Mouse (Mus musculus): ENCODE measurements around the gene Fggy. TPM values are rescaled to one million over a fixed set of nuclear protein-coding genes. Genes with fewer than 3 reads are reported as not detected.

Fggy gene
- polyA plus RNA-seq, 1 experiment from 2014 or later, result 8.1 TPM

- no peaks in the 10 kb centered on the region for H3K27me3 ChIP-seq (ENCODE audit: control insufficient read depth, insufficient read depth, low read length)
- H3K27ac ChIP-seq (ENCODE audit: low read length), result no peak overlapping the region
- no peak overlapping the region for H3K4me3 ChIP-seq (ENCODE audit: low read depth, low read length)
- H3K36me3 ChIP-seq (ENCODE audit: control insufficient read depth, insufficient read depth, low read length), result no peaks in the 10 kb centered on the region
- H3K9me3 ChIP-seq (ENCODE audit: control insufficient read depth, low read depth, low read length), result no peaks in the 10 kb centered on the region
- no peak overlapping the region for H3K4me2 ChIP-seq (replicated peaks; ENCODE audit: low read depth, low read length)
- H3K4me1 ChIP-seq (ENCODE audit: control insufficient read depth, insufficient read depth, low read length), result no peaks in the 10 kb centered on the region
- no peak overlapping the region for H3K9ac ChIP-seq (replicated peaks; ENCODE audit: low read depth, low read length)
- ATAC-seq (ENCODE audit: insufficient number of reproducible peaks, insufficient read depth, low FRiP score, low read depth), result no peak
- 26% methylated on average over 3 of the region's 3 CpGs for WGBS
Observed at GRCm38 (mm10) chr4:95659024-95659423, 101.7 kb downstream of the Fggy start.

DNA sequence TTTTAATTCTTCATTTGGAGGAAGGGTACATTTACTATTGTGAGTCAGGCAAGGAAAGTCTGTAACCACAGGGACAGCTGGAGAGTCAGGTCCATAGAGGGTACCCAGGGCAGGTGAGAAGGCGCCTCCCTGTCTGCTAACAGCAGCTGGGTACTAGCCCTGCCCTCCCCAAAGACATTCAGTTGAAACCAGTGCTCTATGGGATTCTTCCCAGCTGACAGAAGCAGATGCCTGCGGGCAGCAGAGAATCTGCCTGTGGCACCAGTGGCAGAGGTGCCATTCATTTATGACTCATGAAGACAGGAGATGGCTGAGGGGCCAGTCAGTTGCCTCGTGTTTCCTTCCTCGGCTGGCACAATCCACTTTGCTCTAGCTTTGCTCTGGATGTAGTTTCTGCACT, 106.3 kb downstream of the Fggy start:
- Histone ChIP-seq H3K36me3 (ENCODE audit: control insufficient read depth, insufficient read depth, low read length) (no peaks in the 10 kb centered on the region), H3K9ac (replicated peaks; ENCODE audit: low read depth, low read length) (no peak overlapping the region), H3K4me2 (replicated peaks; ENCODE audit: low read depth, low read length) (no peak overlapping the region), H3K27ac (ENCODE audit: low read length) (no peak overlapping the region), H3K27me3 (ENCODE audit: control insufficient read depth, insufficient read depth, low read length) (no peaks in the 10 kb centered on the region), H3K4me3 (ENCODE audit: low read depth, low read length) (no peak overlapping the region), H3K4me1 (ENCODE audit: control insufficient read depth, insufficient read depth, low read length) (no peaks in the 10 kb centered on the region), H3K9me3 (ENCODE audit: control insufficient read depth, low read depth, low read length) (no peaks in the 10 kb centered on the region)
- no peak for ATAC-seq (ENCODE audit: insufficient number of reproducible peaks, insufficient read depth, low FRiP score, low read depth)
- WGBS, result 81% methylated on average over 4 of the region's 4 CpGs

- Histone ChIP-seq H3K27ac (ENCODE audit: low read length) (no peak overlapping the region), H3K4me1 (ENCODE audit: control insufficient read depth, insufficient read depth, low read length) (no peaks in the 10 kb centered on the region), H3K27me3 (ENCODE audit: control insufficient read depth, insufficient read depth, low read length) (no peaks in the 10 kb centered on the region), H3K9ac (replicated peaks; ENCODE audit: low read depth, low read length) (no peak overlapping the region), H3K9me3 (ENCODE audit: control insufficient read depth, low read depth, low read length) (no peaks in the 10 kb centered on the region), H3K4me2 (replicated peaks; ENCODE audit: low read depth, low read length) (no peak overlapping the region), H3K4me3 (ENCODE audit: low read depth, low read length) (no peak overlapping the region), H3K36me3 (ENCODE audit: control insufficient read depth, insufficient read depth, low read length) (no peaks in the 10 kb centered on the region)
- no peak for ATAC-seq (ENCODE audit: insufficient number of reproducible peaks, insufficient read depth, low FRiP score, low read depth)
- 61% methylated on average over 3 of the region's 3 CpGs for WGBS
Observed at GRCm38 (mm10) chr4:95664327-95664726, 107.0 kb downstream of the Fggy start.

DNA sequence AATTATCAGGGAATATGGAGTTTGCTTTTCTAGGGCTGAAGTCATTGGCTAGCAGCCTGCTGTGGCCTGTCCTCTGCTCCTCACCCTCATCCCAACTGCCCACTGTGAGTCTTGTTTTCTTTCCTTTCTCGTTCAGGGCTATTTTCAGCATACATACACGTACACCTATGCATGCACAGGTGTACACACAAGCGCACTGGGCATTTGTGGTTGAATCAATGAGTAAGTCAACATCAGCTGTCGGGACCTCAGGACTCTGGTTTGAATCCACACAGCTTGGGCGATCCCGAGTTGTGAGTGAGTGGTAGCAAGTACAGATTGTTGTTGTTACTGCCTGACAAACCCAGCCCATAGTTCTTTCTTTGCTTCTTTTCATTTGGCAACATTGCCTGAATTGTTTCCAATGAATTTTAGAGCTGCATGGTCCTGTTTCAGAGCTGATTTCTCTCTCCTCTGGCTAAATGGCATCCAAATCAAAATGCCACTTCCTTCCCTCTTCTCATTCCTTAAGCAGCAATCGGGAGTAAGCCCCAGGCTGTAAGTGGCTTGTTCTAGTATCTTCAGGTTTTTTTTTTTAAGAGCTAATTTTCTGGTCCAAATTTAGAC, 109.1 kb downstream of the Fggy start:
- no peak for ATAC-seq (ENCODE audit: insufficient number of reproducible peaks, insufficient read depth, low FRiP score, low read depth)
- 72% methylated on average over 7 of the region's 7 CpGs for WGBS

DNA sequence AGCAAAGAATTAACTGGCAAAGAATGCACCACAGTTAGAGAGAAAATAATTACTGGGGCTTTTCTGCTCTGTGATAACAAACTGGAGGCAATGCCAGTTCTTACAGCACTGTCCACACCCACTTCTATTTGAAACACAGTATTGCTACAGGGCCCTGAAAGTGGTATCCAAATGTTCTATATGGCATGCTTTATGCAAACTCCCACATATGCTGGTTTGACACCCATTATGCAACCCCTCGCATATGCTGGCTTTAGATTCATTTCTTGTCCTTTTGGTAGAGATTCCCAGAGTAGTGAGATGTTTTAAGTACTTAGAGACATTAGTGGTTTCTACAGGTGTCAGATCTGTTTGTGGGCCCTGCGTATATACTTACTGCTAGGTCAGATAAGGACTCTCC, 109.6 kb downstream of the Fggy start:
- Histone ChIP-seq H3K4me1 (ENCODE audit: control insufficient read depth, insufficient read depth, low read length) (no peaks in the 10 kb centered on the region), H3K9ac (replicated peaks; ENCODE audit: low read depth, low read length) (no peak overlapping the region), H3K4me2 (replicated peaks; ENCODE audit: low read depth, low read length) (no peak overlapping the region), H3K27me3 (ENCODE audit: control insufficient read depth, insufficient read depth, low read length) (no peaks in the 10 kb centered on the region), H3K27ac (ENCODE audit: low read length) (no peak overlapping the region), H3K9me3 (ENCODE audit: control insufficient read depth, low read depth, low read length) (no peaks in the 10 kb centered on the region), H3K36me3 (ENCODE audit: control insufficient read depth, insufficient read depth, low read length) (no peaks in the 10 kb centered on the region), H3K4me3 (ENCODE audit: low read depth, low read length) (no peak overlapping the region)
- 89% methylated on average over 2 of the region's 2 CpGs for WGBS
- no peak for ATAC-seq (ENCODE audit: insufficient number of reproducible peaks, insufficient read depth, low FRiP score, low read depth)

More for the DNA sequence above, 109.1 kb downstream of the Fggy start:
- H3K36me3 ChIP-seq (ENCODE audit: control insufficient read depth, insufficient read depth, low read length), result no peaks in the 10 kb centered on the region
- H3K4me2 ChIP-seq (replicated peaks; ENCODE audit: low read depth, low read length), result no peak overlapping the region
- H3K4me3 ChIP-seq (ENCODE audit: low read depth, low read length), result no peak overlapping the region
- no peak overlapping the region for H3K9ac ChIP-seq (replicated peaks; ENCODE audit: low read depth, low read length)
- no peaks in the 10 kb centered on the region for H3K4me1 ChIP-seq (ENCODE audit: control insufficient read depth, insufficient read depth, low read length)
- no peak overlapping the region for H3K27ac ChIP-seq (ENCODE audit: low read length)
- H3K9me3 ChIP-seq (ENCODE audit: control insufficient read depth, low read depth, low read length), result no peaks in the 10 kb centered on the region
- H3K27me3 ChIP-seq (ENCODE audit: control insufficient read depth, insufficient read depth, low read length), result no peaks in the 10 kb centered on the region

DNA sequence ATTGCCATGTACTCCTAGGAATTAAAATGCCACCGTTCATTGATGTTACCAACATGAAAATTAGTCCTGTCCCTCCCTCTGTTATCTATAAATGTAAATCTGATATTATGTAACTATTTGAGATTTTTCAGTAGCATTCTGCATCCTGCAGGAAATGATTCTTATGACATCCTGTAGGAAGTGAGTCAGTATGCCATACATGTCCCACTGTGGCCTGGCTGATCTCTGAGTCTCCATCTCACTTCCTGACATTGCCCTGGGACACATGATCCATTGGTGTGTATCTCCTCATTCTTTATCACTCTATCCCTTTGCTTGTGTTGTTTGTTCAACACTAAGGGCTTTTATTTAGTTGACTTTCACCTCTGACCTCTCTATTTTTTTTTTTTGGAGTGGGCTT, 110.3 kb downstream of the Fggy start:
- Histone ChIP-seq H3K4me1 (ENCODE audit: control insufficient read depth, insufficient read depth, low read length) (no peaks in the 10 kb centered on the region), H3K36me3 (ENCODE audit: control insufficient read depth, insufficient read depth, low read length) (no peaks in the 10 kb centered on the region), H3K4me2 (replicated peaks; ENCODE audit: low read depth, low read length) (no peak overlapping the region), H3K4me3 (ENCODE audit: low read depth, low read length) (no peak overlapping the region), H3K27ac (ENCODE audit: low read length) (no peak overlapping the region), H3K27me3 (ENCODE audit: control insufficient read depth, insufficient read depth, low read length) (no peaks in the 10 kb centered on the region), H3K9ac (replicated peaks; ENCODE audit: low read depth, low read length) (no peak overlapping the region), H3K9me3 (ENCODE audit: control insufficient read depth, low read depth, low read length) (no peaks in the 10 kb centered on the region)
- 98% methylated on average over 1 of the region's 1 CpGs for WGBS
- no peak for ATAC-seq (ENCODE audit: insufficient number of reproducible peaks, insufficient read depth, low FRiP score, low read depth)

- H3K4me1 ChIP-seq (ENCODE audit: control insufficient read depth, insufficient read depth, low read length), result no peaks in the 10 kb centered on the region
- no peaks in the 10 kb centered on the region for H3K36me3 ChIP-seq (ENCODE audit: control insufficient read depth, insufficient read depth, low read length)
- H3K4me2 ChIP-seq (replicated peaks; ENCODE audit: low read depth, low read length), result no peak overlapping the region
- ATAC-seq (ENCODE audit: insufficient number of reproducible peaks, insufficient read depth, low FRiP score, low read depth), result no peak
- no peak overlapping the region for H3K4me3 ChIP-seq (ENCODE audit: low read depth, low read length)
- 84% methylated on average over 3 of the region's 3 CpGs for WGBS
- no peak overlapping the region for H3K9ac ChIP-seq (replicated peaks; ENCODE audit: low read depth, low read length)
- no peak overlapping the region for H3K27ac ChIP-seq (ENCODE audit: low read length)
- no peaks in the 10 kb centered on the region for H3K27me3 ChIP-seq (ENCODE audit: control insufficient read depth, insufficient read depth, low read length)
- H3K9me3 ChIP-seq (ENCODE audit: control insufficient read depth, low read depth, low read length), result no peaks in the 10 kb centered on the region
Observed at GRCm38 (mm10) chr4:95668543-95668942, 111.2 kb downstream of the Fggy start.

GRCm38 (mm10) chr4:95669336-95669735, 112.0 kb downstream of the Fggy start:
- no peak overlapping the region for H3K9ac ChIP-seq (replicated peaks; ENCODE audit: low read depth, low read length)
- ATAC-seq (ENCODE audit: insufficient number of reproducible peaks, insufficient read depth, low FRiP score, low read depth), result no peak
- no peaks in the 10 kb centered on the region for H3K36me3 ChIP-seq (ENCODE audit: control insufficient read depth, insufficient read depth, low read length)
- no peak overlapping the region for H3K4me3 ChIP-seq (ENCODE audit: low read depth, low read length)
- no peak overlapping the region for H3K4me2 ChIP-seq (replicated peaks; ENCODE audit: low read depth, low read length)
- H3K27me3 ChIP-seq (ENCODE audit: control insufficient read depth, insufficient read depth, low read length), result no peaks in the 10 kb centered on the region
- H3K4me1 ChIP-seq (ENCODE audit: control insufficient read depth, insufficient read depth, low read length), result no peaks in the 10 kb centered on the region
- no peak overlapping the region for H3K27ac ChIP-seq (ENCODE audit: low read length)
- WGBS, result 77% methylated on average over 2 of the region's 2 CpGs
- no peaks in the 10 kb centered on the region for H3K9me3 ChIP-seq (ENCODE audit: control insufficient read depth, low read depth, low read length)

DNA sequence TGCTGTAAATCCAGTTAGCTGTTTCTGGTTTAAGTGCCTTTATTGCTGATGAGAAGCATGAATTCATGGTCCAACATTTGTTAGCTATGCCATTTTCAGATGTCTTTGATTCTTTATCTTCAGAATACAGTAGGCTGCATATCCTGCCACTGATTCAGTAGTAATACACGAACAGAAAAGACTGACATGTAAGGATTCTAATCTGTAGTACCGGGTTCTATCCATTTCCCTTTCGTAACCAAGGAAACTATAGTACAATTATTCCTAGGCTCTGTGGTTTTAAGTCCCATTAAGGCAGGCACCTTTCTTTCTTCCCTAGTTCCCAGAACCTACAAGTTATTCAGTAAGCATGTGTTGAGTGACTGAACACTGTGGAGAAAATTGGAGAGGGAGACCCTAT, 113.3 kb downstream of the Fggy start:
- Histone ChIP-seq H3K4me2 (replicated peaks; ENCODE audit: low read depth, low read length) (no peak overlapping the region), H3K9ac (replicated peaks; ENCODE audit: low read depth, low read length) (no peak overlapping the region), H3K36me3 (ENCODE audit: control insufficient read depth, insufficient read depth, low read length) (no peaks in the 10 kb centered on the region), H3K9me3 (ENCODE audit: control insufficient read depth, low read depth, low read length) (no peaks in the 10 kb centered on the region), H3K4me1 (ENCODE audit: control insufficient read depth, insufficient read depth, low read length) (no peaks in the 10 kb centered on the region), H3K4me3 (ENCODE audit: low read depth, low read length) (no peak overlapping the region), H3K27ac (ENCODE audit: low read length) (no peak overlapping the region), H3K27me3 (ENCODE audit: control insufficient read depth, insufficient read depth, low read length) (no peaks in the 10 kb centered on the region)
- no peak for ATAC-seq (ENCODE audit: insufficient number of reproducible peaks, insufficient read depth, low FRiP score, low read depth)
- 78% methylated on average over 3 of the region's 3 CpGs for WGBS
